Mouse (Mus musculus): ENCODE results near the gene Frmd4b. TPM values are rescaled to one million over a fixed set of nuclear protein-coding genes. Genes with fewer than 3 reads are reported as not detected.

Frmd4b gene
- polyA plus RNA-seq, 1 experiment: 6.8 TPM

- Histone ChIP-seq H3K36me3 (ENCODE audit: control insufficient read depth, insufficient read depth, low read length) (no peaks in the 10 kb centered on the region), H3K27me3 (ENCODE audit: control insufficient read depth, insufficient read depth, low read length) (no peaks in the 10 kb centered on the region), H3K4me1 (ENCODE audit: control insufficient read depth, insufficient read depth, low read length) (no peaks in the 10 kb centered on the region), H3K4me3 (ENCODE audit: control insufficient read depth, low read depth, low read length) (no peak overlapping the region), H3K27ac (ENCODE audit: control insufficient read depth, insufficient read depth, low read depth, low read length) (no peak overlapping the region)
- TF ChIP-seq CTCF (IDR thresholded peaks at IDR 0.05; ENCODE audit: control insufficient read depth, insufficient read depth, insufficient replicate concordance, low read depth, low read length): no peak
- TF ChIP-seq POLR2A (IDR thresholded peaks at IDR 0.05; ENCODE audit: control insufficient read depth, low read depth, low read length): no peak
Measured at GRCm38 (mm10) chr6:97595218-97595617, 22.1 kb downstream of the Frmd4b start.

GRCm38 (mm10) chr6:97594589-97594988 lies 22.8 kb downstream of the Frmd4b start:
- no peak overlapping the region for H3K4me3 ChIP-seq (ENCODE audit: control insufficient read depth, low read depth, low read length)
- no peaks in the 10 kb centered on the region for H3K4me1 ChIP-seq (ENCODE audit: control insufficient read depth, insufficient read depth, low read length)
- H3K27ac ChIP-seq (ENCODE audit: control insufficient read depth, insufficient read depth, low read depth, low read length): no peak overlapping the region
- no peaks in the 10 kb centered on the region for H3K36me3 ChIP-seq (ENCODE audit: control insufficient read depth, insufficient read depth, low read length)
- no peak for TF ChIP-seq CTCF (IDR thresholded peaks at IDR 0.05; ENCODE audit: control insufficient read depth, insufficient read depth, insufficient replicate concordance, low read depth, low read length)
- TF ChIP-seq POLR2A (IDR thresholded peaks at IDR 0.05; ENCODE audit: control insufficient read depth, low read depth, low read length): no peak
- H3K27me3 ChIP-seq (ENCODE audit: control insufficient read depth, insufficient read depth, low read length): no peaks in the 10 kb centered on the region

- Histone ChIP-seq H3K4me1 (ENCODE audit: control insufficient read depth, insufficient read depth, low read length) (no peaks in the 10 kb centered on the region), H3K27me3 (ENCODE audit: control insufficient read depth, insufficient read depth, low read length) (no peaks in the 10 kb centered on the region), H3K27ac (ENCODE audit: control insufficient read depth, insufficient read depth, low read depth, low read length) (no peak overlapping the region), H3K36me3 (ENCODE audit: control insufficient read depth, insufficient read depth, low read length) (no peaks in the 10 kb centered on the region), H3K4me3 (ENCODE audit: control insufficient read depth, low read depth, low read length) (no peak overlapping the region)
- TF ChIP-seq CTCF (IDR thresholded peaks at IDR 0.05; ENCODE audit: control insufficient read depth, insufficient read depth, insufficient replicate concordance, low read depth, low read length) (no peak), POLR2A (IDR thresholded peaks at IDR 0.05; ENCODE audit: control insufficient read depth, low read depth, low read length) (no peak)
Measured at GRCm38 (mm10) chr6:97590230-97590629, 27.1 kb downstream of the Frmd4b start.

GRCm38 (mm10) chr6:97589581-97589980 lies 27.8 kb downstream of the Frmd4b start:
- H3K4me3 ChIP-seq (ENCODE audit: control insufficient read depth, low read depth, low read length): no peak overlapping the region
- H3K27me3 ChIP-seq (ENCODE audit: control insufficient read depth, insufficient read depth, low read length): no peaks in the 10 kb centered on the region
- H3K36me3 ChIP-seq (ENCODE audit: control insufficient read depth, insufficient read depth, low read length): no peaks in the 10 kb centered on the region
- H3K4me1 ChIP-seq (ENCODE audit: control insufficient read depth, insufficient read depth, low read length): no peaks in the 10 kb centered on the region
- TF ChIP-seq POLR2A (IDR thresholded peaks at IDR 0.05; ENCODE audit: control insufficient read depth, low read depth, low read length) (no peak), CTCF (IDR thresholded peaks at IDR 0.05; ENCODE audit: control insufficient read depth, insufficient read depth, insufficient replicate concordance, low read depth, low read length) (no peak)
- no peak overlapping the region for H3K27ac ChIP-seq (ENCODE audit: control insufficient read depth, insufficient read depth, low read depth, low read length)

- Histone ChIP-seq H3K4me3 (ENCODE audit: control insufficient read depth, low read depth, low read length) (no peak overlapping the region), H3K27me3 (ENCODE audit: control insufficient read depth, insufficient read depth, low read length) (no peaks in the 10 kb centered on the region)
- TF ChIP-seq CTCF (IDR thresholded peaks at IDR 0.05; ENCODE audit: control insufficient read depth, insufficient read depth, insufficient replicate concordance, low read depth, low read length) (no peak), POLR2A (IDR thresholded peaks at IDR 0.05; ENCODE audit: control insufficient read depth, low read depth, low read length) (no peak)
Measured at GRCm38 (mm10) chr6:97589031-97589430, 28.3 kb downstream of the Frmd4b start.

GRCm38 (mm10) chr6:97586606-97587005 lies 30.7 kb downstream of the Frmd4b start:
- Histone ChIP-seq H3K4me3 (ENCODE audit: control insufficient read depth, low read depth, low read length) (no peak overlapping the region), H3K36me3 (ENCODE audit: control insufficient read depth, insufficient read depth, low read length) (no peaks in the 10 kb centered on the region), H3K27me3 (ENCODE audit: control insufficient read depth, insufficient read depth, low read length) (no peaks in the 10 kb centered on the region), H3K27ac (ENCODE audit: control insufficient read depth, insufficient read depth, low read depth, low read length) (no peak overlapping the region), H3K4me1 (ENCODE audit: control insufficient read depth, insufficient read depth, low read length) (no peaks in the 10 kb centered on the region)
- no peak for TF ChIP-seq POLR2A (IDR thresholded peaks at IDR 0.05; ENCODE audit: control insufficient read depth, low read depth, low read length)

More at GRCm38 (mm10) chr6:97589031-97589430, 28.3 kb downstream of the Frmd4b start:
- Histone ChIP-seq H3K4me1 (ENCODE audit: control insufficient read depth, insufficient read depth, low read length) (no peaks in the 10 kb centered on the region), H3K27ac (ENCODE audit: control insufficient read depth, insufficient read depth, low read depth, low read length) (no peak overlapping the region), H3K36me3 (ENCODE audit: control insufficient read depth, insufficient read depth, low read length) (no peaks in the 10 kb centered on the region)

- Histone ChIP-seq H3K27me3 (ENCODE audit: control insufficient read depth, insufficient read depth, low read length) (no peaks in the 10 kb centered on the region), H3K36me3 (ENCODE audit: control insufficient read depth, insufficient read depth, low read length) (no peaks in the 10 kb centered on the region), H3K4me3 (ENCODE audit: control insufficient read depth, low read depth, low read length) (peak overlapping the region; percentile 2), H3K27ac (ENCODE audit: control insufficient read depth, insufficient read depth, low read depth, low read length) (no peak overlapping the region), H3K4me1 (ENCODE audit: control insufficient read depth, insufficient read depth, low read length) (no peaks in the 10 kb centered on the region)
- TF ChIP-seq CTCF (IDR thresholded peaks at IDR 0.05; ENCODE audit: control insufficient read depth, insufficient read depth, insufficient replicate concordance, low read depth, low read length): no peak
- no peak for TF ChIP-seq POLR2A (IDR thresholded peaks at IDR 0.05; ENCODE audit: control insufficient read depth, low read depth, low read length)
Measured at GRCm38 (mm10) chr6:97586024-97586423, 31.3 kb downstream of the Frmd4b start.

GRCm38 (mm10) chr6:97582748-97583147 lies 34.6 kb downstream of the Frmd4b start:
- Histone ChIP-seq H3K4me1 (ENCODE audit: control insufficient read depth, insufficient read depth, low read length) (no peaks in the 10 kb centered on the region), H3K27me3 (ENCODE audit: control insufficient read depth, insufficient read depth, low read length) (no peaks in the 10 kb centered on the region), H3K36me3 (ENCODE audit: control insufficient read depth, insufficient read depth, low read length) (no peaks in the 10 kb centered on the region), H3K27ac (ENCODE audit: control insufficient read depth, insufficient read depth, low read depth, low read length) (no peak overlapping the region), H3K4me3 (ENCODE audit: control insufficient read depth, low read depth, low read length) (no peak overlapping the region)
- no peak for TF ChIP-seq POLR2A (IDR thresholded peaks at IDR 0.05; ENCODE audit: control insufficient read depth, low read depth, low read length)
- TF ChIP-seq CTCF (IDR thresholded peaks at IDR 0.05; ENCODE audit: control insufficient read depth, insufficient read depth, insufficient replicate concordance, low read depth, low read length): no peak
